Mouse (Mus musculus): ENCODE data around the gene Sgsm2.
"Not testable (repeated sequence)": the region's sequence is repeated elsewhere in the genome, so short reads cannot be mapped to it uniquely, and the experiment has no call there.

Sgsm2 gene

DNA sequence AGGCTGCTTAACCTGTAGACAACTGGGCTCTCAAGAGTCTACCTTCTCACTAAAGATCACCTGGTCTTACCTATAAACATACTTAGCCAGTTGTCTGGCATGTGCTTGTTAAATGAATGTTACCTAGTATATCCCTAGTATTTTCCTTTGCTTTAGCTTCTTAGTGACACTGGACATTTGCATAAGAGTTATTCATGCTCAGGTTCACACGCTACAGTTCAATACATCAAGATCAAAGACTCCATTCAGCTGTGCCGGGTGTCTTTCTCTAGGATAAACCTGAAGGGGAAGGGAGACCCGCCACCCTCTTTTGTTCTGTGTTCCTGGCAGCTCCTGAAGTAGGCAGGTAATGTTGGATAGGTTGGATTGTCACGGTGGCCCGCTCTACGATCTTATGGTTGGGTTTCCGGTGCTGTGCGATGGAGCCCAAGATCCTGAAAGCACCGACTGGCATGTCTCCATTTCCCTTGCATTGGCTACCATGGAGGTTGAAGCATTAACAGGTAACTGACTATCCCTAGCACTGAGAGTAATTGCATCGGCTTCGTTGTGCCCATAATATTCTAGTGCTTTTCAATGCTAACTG lies 67.8 kb downstream of the Sgsm2 start:
- DNase-seq (ENCODE audit: low read depth, low spot score) = no peak

GRCm38 (mm10) chr11:74828404-74828931 lies 68.4 kb downstream of the Sgsm2 start:
- peak; percentile 41 for DNase-seq (ENCODE audit: low read depth, low spot score)

- DNase-seq (ENCODE audit: low read depth, low spot score) = no peak
Measured at GRCm38 (mm10) chr11:74827791-74828403, 69.0 kb downstream of the Sgsm2 start.

DNA sequence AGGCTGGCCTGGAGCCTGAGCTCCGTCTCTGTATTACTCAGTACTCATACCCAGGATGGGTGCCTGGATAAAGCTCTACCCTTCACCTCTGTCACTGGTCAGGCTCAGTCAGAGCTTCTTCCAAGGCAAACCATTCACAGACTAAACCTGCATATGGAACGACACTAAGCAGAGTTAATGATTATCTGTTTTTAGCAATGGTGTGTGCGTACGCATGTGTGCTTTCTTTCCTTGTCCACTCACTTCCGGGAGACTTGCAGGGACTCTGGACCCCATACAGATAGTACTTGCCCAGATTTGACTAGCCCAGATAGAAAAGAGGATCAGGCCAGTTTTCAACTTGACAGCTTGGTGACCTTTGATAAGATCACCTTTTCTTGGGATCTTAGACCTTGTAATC lies 70.2 kb downstream of the Sgsm2 start:
- DNase-seq (ENCODE audit: low read depth, low spot score) = no peak

DNA sequence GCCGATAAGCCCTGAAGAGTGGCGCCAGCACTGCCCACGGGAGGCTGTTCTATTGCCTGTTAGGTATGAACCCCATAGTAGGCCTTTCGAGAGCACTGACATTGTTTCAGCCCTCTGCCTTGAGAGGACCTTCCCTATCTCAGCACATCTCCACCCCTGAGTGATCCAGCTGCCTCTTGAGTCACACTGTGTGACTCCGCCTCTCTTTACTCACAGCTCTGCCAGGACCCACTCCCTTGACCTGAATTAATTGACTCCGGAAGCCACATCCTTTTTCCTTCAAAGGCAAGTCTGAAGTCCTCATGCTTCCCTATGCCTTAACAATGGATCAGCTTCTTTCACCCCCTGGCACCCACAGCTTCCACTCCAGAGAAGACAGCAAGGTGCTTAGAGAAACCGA lies 70.7 kb downstream of the Sgsm2 start:
- DNase-seq (ENCODE audit: low read depth, low spot score) = peak; percentile 86

- no peak for DNase-seq (ENCODE audit: low read depth, low spot score)
Measured at GRCm38 (mm10) chr11:74822746-74823440, 74.0 kb downstream of the Sgsm2 start.

DNA sequence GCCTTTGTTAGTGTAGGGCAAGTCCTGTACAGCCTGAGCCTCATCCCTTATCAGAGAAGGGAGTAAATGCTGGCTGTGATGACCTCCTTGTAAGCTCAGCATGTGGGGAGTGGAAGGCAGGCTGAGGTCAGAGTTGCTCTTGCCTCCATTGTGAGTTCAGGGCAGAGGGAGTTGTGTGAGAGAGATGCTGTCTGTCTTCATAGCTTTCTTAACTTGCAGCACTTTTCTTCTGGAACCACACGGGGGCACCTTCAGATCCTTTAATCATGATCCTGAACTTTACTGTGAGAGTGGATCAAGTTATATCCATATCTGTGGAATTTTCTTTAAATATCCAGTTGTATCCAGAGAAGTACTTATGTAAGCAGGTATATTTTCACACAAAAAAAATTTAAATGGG lies 75.4 kb downstream of the Sgsm2 start:
- DNase-seq (ENCODE audit: low read depth, low spot score) = peak; percentile 50

DNA sequence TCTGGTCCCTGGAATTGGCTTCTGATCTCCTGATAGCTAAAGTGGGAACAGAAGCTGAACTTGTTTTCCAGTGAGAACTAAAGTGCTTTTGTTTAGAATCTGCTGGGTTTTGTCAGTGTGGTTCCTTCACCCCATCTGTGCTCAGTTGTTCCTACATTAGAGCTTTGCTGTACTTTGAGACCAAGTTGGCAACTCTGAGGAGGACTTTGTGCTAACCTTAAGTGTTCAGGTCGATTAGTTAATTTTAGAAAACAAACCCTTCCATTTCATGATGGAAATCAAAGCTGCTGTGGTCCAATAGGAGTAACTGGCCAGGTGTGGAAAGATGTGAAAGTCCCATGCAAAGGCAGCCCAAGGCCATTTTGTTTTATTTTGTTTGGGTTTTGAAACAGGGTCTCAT lies 75.9 kb downstream of the Sgsm2 start:
- DNase-seq (ENCODE audit: low read depth, low spot score) = no peak

GRCm38 (mm10) chr11:74815795-74816194 lies 81.1 kb downstream of the Sgsm2 start:
- no peak for DNase-seq (ENCODE audit: low read depth, low spot score)

- no peak for DNase-seq (ENCODE audit: low read depth, low spot score)
Measured at GRCm38 (mm10) chr11:74811538-74811937, 85.3 kb downstream of the Sgsm2 start.

DNA sequence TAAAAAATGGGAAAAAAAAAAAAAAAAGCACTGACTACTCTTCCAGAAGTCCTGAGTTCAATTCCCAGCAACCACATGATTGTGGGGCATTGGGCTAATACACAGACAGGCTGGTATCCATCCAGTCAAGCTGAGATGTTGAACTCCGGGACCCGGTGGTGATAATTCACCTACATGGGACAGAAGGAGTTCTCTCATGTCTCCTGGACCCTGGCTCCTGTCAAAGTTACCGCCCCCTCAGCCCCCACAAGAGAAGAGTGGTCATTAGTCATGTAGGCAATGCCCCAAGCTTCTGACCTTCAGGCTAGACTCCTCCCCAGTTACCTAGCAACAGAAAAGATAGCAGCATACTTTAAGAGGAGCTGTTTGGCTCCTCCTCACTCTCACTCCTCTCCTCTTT lies 85.8 kb downstream of the Sgsm2 start:
- not testable (repeated sequence) for DNase-seq (ENCODE audit: low read depth, low spot score)

DNA sequence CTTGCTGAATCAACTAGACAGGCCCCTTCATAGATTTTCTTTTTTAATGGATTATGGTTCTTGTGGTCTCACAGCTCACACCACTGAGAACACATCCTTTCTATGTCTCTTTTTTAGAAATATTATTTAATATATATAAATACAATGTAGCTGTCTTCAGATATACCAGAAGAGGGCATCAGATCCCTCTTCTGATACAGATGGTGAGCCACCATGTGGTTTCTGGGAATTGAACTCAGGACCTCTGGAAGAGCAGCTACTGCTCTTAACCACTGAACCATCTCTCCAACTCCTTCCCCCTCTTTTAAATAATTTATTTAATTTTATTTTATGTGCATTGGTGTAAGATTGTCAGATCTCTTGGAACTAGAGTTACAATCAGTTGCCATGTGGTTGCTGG lies 86.7 kb downstream of the Sgsm2 start:
- DNase-seq (ENCODE audit: low read depth, low spot score) = no peak

DNA sequence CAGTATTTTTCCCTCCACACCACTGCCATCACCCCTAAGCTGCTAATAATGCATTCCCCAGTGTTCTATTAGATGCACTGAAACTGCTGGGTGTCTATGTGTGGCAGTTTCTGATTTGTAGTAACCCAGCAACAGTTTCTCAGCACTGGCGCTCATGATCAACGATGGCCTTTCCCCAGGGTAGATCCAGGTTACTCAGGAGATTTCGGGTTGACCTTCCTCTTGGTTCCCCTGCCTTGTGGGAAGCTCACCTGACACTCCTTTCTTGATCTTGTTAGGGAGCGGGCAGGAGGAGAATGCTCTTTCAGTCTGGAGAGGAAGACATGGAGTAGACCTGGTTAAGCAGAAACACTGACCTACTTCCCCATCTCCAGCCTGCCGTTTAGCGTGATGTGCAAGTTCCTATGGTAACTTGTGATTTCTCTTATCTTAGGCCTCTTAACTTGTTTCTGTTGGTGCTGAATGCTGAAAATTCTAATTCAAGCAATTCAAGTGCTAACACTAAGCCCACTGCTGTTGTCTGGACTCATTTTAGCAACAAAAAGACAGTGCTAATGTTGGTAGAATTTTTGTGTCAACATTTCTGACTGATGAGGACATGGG lies 88.5 kb downstream of the Sgsm2 start:
- no peak for DNase-seq (ENCODE audit: low read depth, low spot score)

DNA sequence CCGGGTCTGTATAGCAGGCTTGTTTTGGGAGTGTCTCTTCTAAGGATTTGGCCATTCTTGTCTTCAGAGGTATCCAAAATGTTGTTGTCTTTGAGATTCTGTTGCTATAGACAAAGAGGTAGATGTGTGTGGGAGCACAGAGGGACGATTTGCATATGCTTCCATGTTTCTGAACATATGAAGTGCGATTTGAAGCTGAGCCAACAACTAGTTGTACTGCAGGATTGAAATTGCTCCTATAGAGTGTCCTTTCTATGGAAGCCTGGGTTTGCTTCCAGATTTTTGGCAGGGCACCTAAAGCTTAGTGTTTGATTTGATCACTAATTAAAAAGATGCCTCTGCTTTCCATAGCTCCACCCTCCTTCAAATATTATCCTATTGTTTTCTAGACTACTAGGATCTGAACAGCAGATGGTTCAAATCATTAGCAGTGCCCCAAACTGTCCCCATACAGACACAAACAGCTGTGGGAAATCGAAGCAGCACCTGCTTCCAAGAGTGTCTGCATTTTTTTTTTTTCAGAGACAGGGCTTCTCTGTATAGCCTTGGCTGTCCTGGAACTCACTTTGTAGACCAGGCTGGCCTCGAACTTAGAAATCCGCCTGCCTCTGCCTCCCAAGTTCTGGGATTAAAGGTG lies 89.5 kb downstream of the Sgsm2 start:
- no peak for DNase-seq (ENCODE audit: low read depth, low spot score)

DNA sequence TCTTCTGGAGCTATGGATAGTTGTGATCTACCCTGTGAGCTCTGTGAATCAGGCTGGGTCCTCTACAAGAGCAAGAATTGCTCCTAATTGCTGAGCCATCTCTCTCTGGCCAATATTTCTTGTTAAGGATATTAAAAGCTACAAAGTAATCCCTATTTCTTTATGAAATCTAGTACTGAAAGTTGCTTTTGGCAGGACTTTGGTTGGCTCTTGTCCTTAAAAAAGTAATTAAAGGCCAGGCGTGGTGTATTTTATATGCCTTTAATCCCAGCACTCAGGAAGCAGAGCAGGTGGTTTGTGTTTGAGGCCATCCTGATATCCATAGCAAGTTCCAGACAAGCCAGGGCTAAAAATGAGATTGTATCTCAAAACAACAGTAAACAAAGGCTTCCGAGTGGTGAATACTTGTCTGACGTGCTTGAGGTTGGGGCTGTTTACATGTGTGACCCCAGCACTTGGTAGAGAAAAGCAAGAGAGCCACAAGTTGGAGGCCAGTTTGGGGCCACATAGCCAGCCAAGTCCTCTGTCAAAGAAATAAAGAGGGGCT lies 92.7 kb downstream of the Sgsm2 start:
- DNase-seq (ENCODE audit: low read depth, low spot score) = no peak

GRCm38 (mm10) chr11:74800658-74801057 lies 96.2 kb downstream of the Sgsm2 start:
- DNase-seq (ENCODE audit: low read depth, low spot score) = no peak
